Mouse (Mus musculus) bone marrow macrophage, adult 2 months (primary cell): ENCODE data around the gene Ccdc97.

ENCODE experiments used
- CTCF ChIP-seq: IDR thresholded peaks from 2 replicates; pipeline ENCODE4 v1.5.1; 2012; ENCODE audit warnings: low read depth, mild to moderate bottlenecking, low read length, moderate library complexity
- POLR2A ChIP-seq: IDR thresholded peaks from 2 replicates; pipeline ENCODE4 v1.6.1; 2012; ENCODE audit warnings: mild to moderate bottlenecking, low read depth, low read length, borderline replicate concordance

- TF ChIP-seq CTCF (no peak), POLR2A (no peak)
Measured at GRCm38 (mm10) chr7:25754439-25754737, 35.5 kb upstream of the Ccdc97 start.
